Mouse (Mus musculus): ENCODE results near the gene Tmem132b.

Gene Tmem132b

DNA sequence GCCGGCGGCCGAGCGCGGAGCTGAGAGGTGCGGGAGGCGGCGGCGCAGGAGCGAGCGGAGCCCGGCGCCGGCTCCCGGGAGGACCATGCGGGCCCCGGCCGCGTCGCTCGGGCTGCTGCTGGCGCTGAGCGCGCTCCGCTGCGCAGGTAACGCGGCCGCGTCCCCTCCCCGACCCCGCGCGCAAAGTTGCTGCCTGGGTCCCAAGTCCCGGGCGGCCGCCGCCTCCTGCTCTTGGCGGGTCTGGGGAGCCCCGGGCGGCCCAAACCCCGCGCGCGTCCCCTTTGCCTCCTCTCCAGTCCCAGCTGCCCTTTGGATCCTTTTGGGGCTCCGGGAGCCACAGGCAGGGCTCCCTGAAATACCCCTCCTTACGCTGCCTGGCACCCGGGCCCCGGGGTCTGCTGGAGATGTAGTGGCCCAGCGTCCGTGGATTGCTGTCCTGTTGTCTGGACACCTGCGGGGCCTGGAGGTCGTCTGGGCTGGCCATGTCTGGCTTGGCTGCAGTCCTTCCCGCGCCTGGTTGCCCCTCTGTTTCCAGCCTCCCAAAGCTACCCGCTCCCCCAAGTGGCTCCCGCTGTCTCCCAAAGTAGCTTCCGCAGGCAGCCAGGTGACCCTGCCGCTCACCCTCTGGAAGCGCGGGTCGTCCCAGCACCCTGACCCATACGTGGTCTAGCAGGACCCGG lies 1.1 kb downstream of the Tmem132b start:
- DNase-seq (ENCODE audit: low read depth, low spot score), result no peak
- no peaks in the 10 kb centered on the region for H3K36me3 ChIP-seq (ENCODE audit: control insufficient read depth, insufficient read depth, low read length, poor library complexity, severe bottlenecking)
- peaks cover 2% of the 10 kb centered on the region; the same call in 1 of the 2 replicates for H3K27me3 ChIP-seq (ENCODE audit: control insufficient read depth, insufficient read depth, low read length, poor library complexity, severe bottlenecking)

- DNase-seq (ENCODE audit: low read depth, low spot score), result no peak
- H3K36me3 ChIP-seq (ENCODE audit: control insufficient read depth, insufficient read depth, low read length, poor library complexity, severe bottlenecking), result no peaks in the 10 kb centered on the region
- H3K27me3 ChIP-seq (ENCODE audit: control insufficient read depth, insufficient read depth, low read length, poor library complexity, severe bottlenecking), result peaks cover 2% of the 10 kb centered on the region; the same call in 1 of the 2 replicates
Observed at GRCm38 (mm10) chr5:125533225-125533900, 1.8 kb downstream of the Tmem132b start.

- Histone ChIP-seq H3K27me3 (ENCODE audit: control insufficient read depth, insufficient read depth, low read length, poor library complexity, severe bottlenecking) (peaks cover 2% of the 10 kb centered on the region; the same call in 1 of the 2 replicates), H3K36me3 (ENCODE audit: control insufficient read depth, insufficient read depth, low read length, poor library complexity, severe bottlenecking) (no peaks in the 10 kb centered on the region)
- DNase-seq (ENCODE audit: low read depth, low spot score), result no peak
Observed at GRCm38 (mm10) chr5:125534168-125534610, 2.6 kb downstream of the Tmem132b start.

DNA sequence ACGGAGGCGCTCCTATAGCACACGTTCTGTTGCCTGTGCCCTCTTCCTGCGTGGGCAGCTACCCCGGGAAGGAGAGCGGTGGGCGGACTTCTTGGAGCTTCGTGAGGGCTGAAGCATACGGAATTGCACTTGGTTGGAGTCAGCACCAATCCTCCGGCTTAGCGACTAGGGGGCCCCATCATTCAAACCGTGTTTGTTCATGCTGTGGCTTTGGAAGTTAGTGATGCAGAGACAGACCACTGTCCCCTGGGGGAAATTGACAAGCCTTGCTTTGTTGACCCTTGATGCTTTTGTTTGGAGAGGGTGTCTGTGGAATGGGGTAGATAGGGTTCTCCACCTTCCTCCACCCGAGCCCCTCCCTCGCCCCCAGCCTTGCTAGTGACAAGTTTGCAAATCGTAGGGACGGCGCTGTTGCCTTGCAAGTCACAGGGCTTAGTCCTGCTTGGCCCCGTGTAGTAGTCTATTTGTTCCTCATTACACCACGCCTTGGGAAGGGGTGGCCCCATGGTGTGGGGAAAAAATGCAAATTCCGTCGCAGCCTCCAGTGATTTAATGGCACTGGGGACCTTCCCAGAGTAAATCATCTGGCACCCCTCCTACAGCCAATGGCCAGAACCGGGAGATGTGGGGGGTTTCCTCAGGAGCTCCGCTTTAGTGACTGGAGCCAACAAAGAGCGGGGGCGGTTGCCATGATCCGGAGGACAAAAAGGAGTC lies 3.2 kb downstream of the Tmem132b start:
- Histone ChIP-seq H3K36me3 (ENCODE audit: control insufficient read depth, insufficient read depth, low read length, poor library complexity, severe bottlenecking) (no peaks in the 10 kb centered on the region), H3K27me3 (ENCODE audit: control insufficient read depth, insufficient read depth, low read length, poor library complexity, severe bottlenecking) (peaks cover 2% of the 10 kb centered on the region; the same call in 1 of the 2 replicates)
- DNase-seq (ENCODE audit: low read depth, low spot score), result no peak

GRCm38 (mm10) chr5:125545090-125545489 lies 13.5 kb downstream of the Tmem132b start:
- no peaks in the 10 kb centered on the region for H3K27me3 ChIP-seq (ENCODE audit: control insufficient read depth, insufficient read depth, low read length, poor library complexity, severe bottlenecking)
- no peaks in the 10 kb centered on the region for H3K36me3 ChIP-seq (ENCODE audit: control insufficient read depth, insufficient read depth, low read length, poor library complexity, severe bottlenecking)
- no peak for DNase-seq (ENCODE audit: low read depth, low spot score)

DNA sequence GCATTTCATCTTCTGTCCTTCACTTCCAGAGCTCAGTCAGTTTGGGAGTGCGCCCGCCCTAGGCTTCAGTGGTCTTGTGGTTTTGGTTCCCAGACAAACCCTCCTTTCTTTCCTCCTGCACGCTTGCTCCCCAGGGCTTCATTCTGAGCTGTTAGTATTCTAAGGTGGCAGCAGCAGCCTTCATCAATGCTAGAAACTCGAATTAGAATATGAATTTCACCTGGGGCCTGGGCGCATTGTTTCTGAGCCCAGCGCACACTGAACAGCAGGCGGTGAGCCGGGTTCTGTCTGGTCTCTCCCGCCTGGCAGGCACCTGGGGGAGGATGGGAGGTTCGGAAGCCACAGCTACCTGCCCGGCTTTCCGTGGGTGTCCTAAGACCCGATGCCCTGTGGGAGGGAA lies 14.7 kb downstream of the Tmem132b start:
- Histone ChIP-seq H3K27me3 (ENCODE audit: control insufficient read depth, insufficient read depth, low read length, poor library complexity, severe bottlenecking) (no peaks in the 10 kb centered on the region), H3K36me3 (ENCODE audit: control insufficient read depth, insufficient read depth, low read length, poor library complexity, severe bottlenecking) (no peaks in the 10 kb centered on the region)
- no peak for DNase-seq (ENCODE audit: low read depth, low spot score)

GRCm38 (mm10) chr5:125549750-125550489 lies 18.3 kb downstream of the Tmem132b start:
- DNase-seq (ENCODE audit: low read depth, low spot score), result no peak
- Histone ChIP-seq H3K27me3 (ENCODE audit: control insufficient read depth, insufficient read depth, low read length, poor library complexity, severe bottlenecking) (no peaks in the 10 kb centered on the region), H3K36me3 (ENCODE audit: control insufficient read depth, insufficient read depth, low read length, poor library complexity, severe bottlenecking) (no peaks in the 10 kb centered on the region)

- DNase-seq (ENCODE audit: low read depth, low spot score), result no peak
- H3K27me3 ChIP-seq (ENCODE audit: control insufficient read depth, insufficient read depth, low read length, poor library complexity, severe bottlenecking), result no peaks in the 10 kb centered on the region
- no peaks in the 10 kb centered on the region for H3K36me3 ChIP-seq (ENCODE audit: control insufficient read depth, insufficient read depth, low read length, poor library complexity, severe bottlenecking)
Observed at GRCm38 (mm10) chr5:125555732-125556131, 24.2 kb downstream of the Tmem132b start.

- DNase-seq (ENCODE audit: low read depth, low spot score), result no peak
- Histone ChIP-seq H3K36me3 (ENCODE audit: control insufficient read depth, insufficient read depth, low read length, poor library complexity, severe bottlenecking) (no peaks in the 10 kb centered on the region), H3K27me3 (ENCODE audit: control insufficient read depth, insufficient read depth, low read length, poor library complexity, severe bottlenecking) (no peaks in the 10 kb centered on the region)
Observed at GRCm38 (mm10) chr5:125563492-125563891, 31.9 kb downstream of the Tmem132b start.

- DNase-seq (ENCODE audit: low read depth, low spot score), result no peak
- H3K36me3 ChIP-seq (ENCODE audit: control insufficient read depth, insufficient read depth, low read length, poor library complexity, severe bottlenecking), result no peaks in the 10 kb centered on the region
Observed at GRCm38 (mm10) chr5:125565725-125566124, 34.2 kb downstream of the Tmem132b start.

GRCm38 (mm10) chr5:125568457-125568856 lies 36.9 kb downstream of the Tmem132b start:
- H3K36me3 ChIP-seq (ENCODE audit: control insufficient read depth, insufficient read depth, low read length, poor library complexity, severe bottlenecking), result no peaks in the 10 kb centered on the region
- no peak for DNase-seq (ENCODE audit: low read depth, low spot score)
- H3K27me3 ChIP-seq (ENCODE audit: control insufficient read depth, insufficient read depth, low read length, poor library complexity, severe bottlenecking), result no peaks in the 10 kb centered on the region

More at GRCm38 (mm10) chr5:125565725-125566124, 34.2 kb downstream of the Tmem132b start:
- no peaks in the 10 kb centered on the region for H3K27me3 ChIP-seq (ENCODE audit: control insufficient read depth, insufficient read depth, low read length, poor library complexity, severe bottlenecking)

GRCm38 (mm10) chr5:125572011-125572410 lies 40.4 kb downstream of the Tmem132b start:
- Histone ChIP-seq H3K36me3 (ENCODE audit: control insufficient read depth, insufficient read depth, low read length, poor library complexity, severe bottlenecking) (no peaks in the 10 kb centered on the region), H3K27me3 (ENCODE audit: control insufficient read depth, insufficient read depth, low read length, poor library complexity, severe bottlenecking) (no peaks in the 10 kb centered on the region; the same call in 1 of the 2 replicates)
- no peak for DNase-seq (ENCODE audit: low read depth, low spot score)

DNA sequence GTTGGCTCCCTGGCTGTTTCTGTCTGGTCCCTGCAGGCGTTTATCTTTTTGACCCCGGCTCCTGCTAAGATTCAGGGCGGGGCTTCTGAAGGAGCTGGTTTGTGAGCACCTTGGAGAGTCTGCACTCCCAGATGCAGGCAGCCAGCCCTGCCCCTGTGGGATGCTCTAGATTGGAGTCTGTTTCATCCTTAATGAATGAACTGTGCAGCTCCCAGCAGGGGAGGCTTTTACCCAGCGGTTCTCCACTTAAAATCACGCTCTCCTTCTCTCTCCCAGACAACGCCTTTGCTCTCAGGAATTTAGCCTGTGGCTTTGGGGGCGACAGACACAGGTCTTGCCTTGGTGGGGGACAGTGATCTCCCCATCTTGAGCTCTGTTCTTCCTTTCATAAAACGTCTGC lies 43.3 kb downstream of the Tmem132b start:
- no peak for DNase-seq (ENCODE audit: low read depth, low spot score)
- no peaks in the 10 kb centered on the region for H3K36me3 ChIP-seq (ENCODE audit: control insufficient read depth, insufficient read depth, low read length, poor library complexity, severe bottlenecking)

GRCm38 (mm10) chr5:125575866-125576265 lies 44.3 kb downstream of the Tmem132b start:
- no peak for DNase-seq (ENCODE audit: low read depth, low spot score)
- Histone ChIP-seq H3K36me3 (ENCODE audit: control insufficient read depth, insufficient read depth, low read length, poor library complexity, severe bottlenecking) (no peaks in the 10 kb centered on the region), H3K27me3 (ENCODE audit: control insufficient read depth, insufficient read depth, low read length, poor library complexity, severe bottlenecking) (no peaks in the 10 kb centered on the region; the same call in 1 of the 2 replicates)

More for the DNA sequence above, 43.3 kb downstream of the Tmem132b start:
- no peaks in the 10 kb centered on the region; the same call in 1 of the 2 replicates for H3K27me3 ChIP-seq (ENCODE audit: control insufficient read depth, insufficient read depth, low read length, poor library complexity, severe bottlenecking)

Measured in splenic B cell, adult 2 months (primary cell).